Mouse (Mus musculus) liver, embryonic 13.5 days (tissue): Measurements from ENCODE around the gene Kyat3. TPM values are rescaled to one million over a fixed set of nuclear protein-coding genes. Genes with fewer than 3 reads are reported as not detected.
"Not testable (repeated sequence)": the region's sequence is repeated elsewhere in the genome, so short reads cannot be mapped to it uniquely, and the experiment has no call there.

Experiments used
- ATAC-seq: fragments of 200-750 bp; cut with Nextera tagmentation; 2 replicates; pipeline ENCODE4 v1.8.0; 2017; ENCODE audit warnings: low read depth, mild to moderate bottlenecking, moderate number of reproducible peaks, moderate library complexity
- DNase-seq: peaks from one replicate; pipeline ENCODE4 v3.0.0; 2022
- H3K27ac ChIP-seq: fragments of 300-500 bp; sonication (generic); 2 replicates; pipeline ENCODE4 v1.5.1; 2015; ENCODE audit warnings: moderate library complexity, mild to moderate bottlenecking, inconsistent platforms
- H3K27me3 ChIP-seq: fragments of 300-500 bp; sonication (generic); 2 replicates; pipeline ENCODE4 v1.6.1; 2015; ENCODE audit warnings: mild to moderate bottlenecking, inconsistent platforms
- H3K36me3 ChIP-seq: fragments of 300-500 bp; sonication (generic); 2 replicates; pipeline ENCODE4 v1.6.1; 2015; ENCODE audit warnings: mild to moderate bottlenecking, inconsistent platforms
- H3K4me1 ChIP-seq: fragments of 300-500 bp; sonication (generic); replicated peaks from 2 replicates; pipeline ENCODE4 v1.6.1; 2015; ENCODE audit warnings: inconsistent platforms
- H3K4me2 ChIP-seq: fragments of 300-500 bp; sonication (generic); 2 replicates; pipeline ENCODE4 v1.6.1; 2015; ENCODE audit warnings: inconsistent platforms, mild to moderate bottlenecking, moderate library complexity
- H3K4me3 ChIP-seq: fragments of 300-500 bp; sonication (generic); replicated peaks from 2 replicates; pipeline ENCODE4 v1.5.1; 2015; ENCODE audit warnings: mild to moderate bottlenecking, inconsistent platforms
- H3K9ac ChIP-seq: fragments of 300-500 bp; sonication (generic); 2 replicates; pipeline ENCODE4 v1.6.1; 2015; ENCODE audit warnings: mild to moderate bottlenecking, inconsistent platforms
- H3K9me3 ChIP-seq: fragments of 300-500 bp; sonication (generic); replicated peaks from 2 replicates; pipeline ENCODE4 v1.6.1; 2016; ENCODE audit warnings: inconsistent platforms
- WGBS: fragments of 180-500 bp; shearing (Covaris S2); methylation state at CpG from one replicate; pipeline ENCODE4 v1.1.7; 2015; ENCODE audit not compliant: insufficient replicate concordance; 5-methylcytosine and 5-hydroxymethylcytosine counted together
- polyA plus RNA-seq: library from polyadenylated mRNA; unstranded; fragments of >200 nt; fragmentation: Nextera tagmentation; extraction: Ambion mirVana; gene quantifications from 2 replicates; pipeline ENCODE4 v1.2.1, GENCODE M21; 2015

The Kyat3 gene
- polyA plus RNA-seq, 1 experiment from 2014 or later, result 10.3 TPM

GRCm38 (mm10) chr3:142710360-142711007, 9.6 kb downstream of the Kyat3 start:
- no peaks in the 10 kb centered on the region for H3K27me3 ChIP-seq
- H3K9ac ChIP-seq, result no peak overlapping the region
- H3K4me1 ChIP-seq, result peaks cover 8% of the 10 kb centered on the region
- ATAC-seq (no peak), DNase-seq (no peak)
- H3K36me3 ChIP-seq, result peaks cover 11% of the 10 kb centered on the region; the same call in 1 of the 2 replicates
- no peak overlapping the region for H3K27ac ChIP-seq
- H3K4me2 ChIP-seq, result no peak overlapping the region
- no peak overlapping the region for H3K4me3 ChIP-seq
- H3K9me3 ChIP-seq, result no peaks in the 10 kb centered on the region
- WGBS, result 30% methylated on average over 10 of the region's 10 CpGs

GRCm38 (mm10) chr3:142711372-142711771, 10.5 kb downstream of the Kyat3 start:
- DNase-seq (no peak), ATAC-seq (no peak)
- peaks cover 8% of the 10 kb centered on the region for H3K4me1 ChIP-seq
- H3K4me3 ChIP-seq, result no peak overlapping the region
- no peaks in the 10 kb centered on the region for H3K27me3 ChIP-seq
- peaks cover 11% of the 10 kb centered on the region; the same call in 1 of the 2 replicates for H3K36me3 ChIP-seq
- no peaks in the 10 kb centered on the region for H3K9me3 ChIP-seq
- no peak overlapping the region for H3K4me2 ChIP-seq
- 76% methylated on average over 5 of the region's 5 CpGs for WGBS
- no peak overlapping the region for H3K27ac ChIP-seq
- H3K9ac ChIP-seq, result no peak overlapping the region

DNA sequence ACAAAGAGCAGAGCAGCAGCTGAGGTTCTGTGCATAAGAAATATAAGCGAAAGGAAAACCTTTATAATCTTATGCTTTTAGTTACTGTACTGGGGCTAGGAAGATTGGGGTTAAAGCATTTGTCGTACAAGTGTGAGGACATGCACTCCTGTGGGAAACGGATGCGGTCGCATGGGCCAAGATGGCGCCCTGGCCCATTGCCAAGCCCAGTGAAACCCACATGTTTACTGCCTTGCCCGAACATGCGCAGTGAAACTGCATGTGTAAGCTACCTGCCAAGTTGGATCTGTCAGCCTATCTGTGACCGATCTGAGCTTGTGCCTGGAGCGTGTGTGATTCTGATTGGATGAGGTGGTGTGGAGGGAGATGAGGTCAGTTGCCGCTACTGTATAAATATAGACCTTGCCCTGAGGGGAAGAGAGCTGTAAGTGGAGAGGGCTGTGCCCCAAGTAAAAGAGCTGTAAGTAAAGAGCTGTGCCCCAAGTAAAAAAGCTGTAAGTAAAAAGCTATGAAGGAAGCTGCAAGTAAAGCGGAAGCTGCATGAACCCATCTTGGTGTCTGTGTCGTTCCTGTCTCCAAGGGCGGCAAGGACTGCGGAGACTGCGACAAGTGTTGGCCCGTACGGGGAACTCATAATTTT, 11.7 kb downstream of the Kyat3 start:
- not testable (repeated sequence) for H3K9me3 ChIP-seq, H3K27ac ChIP-seq, H3K4me2 ChIP-seq, H3K9ac ChIP-seq, H3K4me1 ChIP-seq, DNase-seq, H3K27me3 ChIP-seq, H3K4me3 ChIP-seq, ATAC-seq
- H3K36me3 ChIP-seq, result peaks cover 11% of the 10 kb centered on the region; the same call in 1 of the 2 replicates
- WGBS, result 83% methylated on average over 18 of the region's 18 CpGs

DNA sequence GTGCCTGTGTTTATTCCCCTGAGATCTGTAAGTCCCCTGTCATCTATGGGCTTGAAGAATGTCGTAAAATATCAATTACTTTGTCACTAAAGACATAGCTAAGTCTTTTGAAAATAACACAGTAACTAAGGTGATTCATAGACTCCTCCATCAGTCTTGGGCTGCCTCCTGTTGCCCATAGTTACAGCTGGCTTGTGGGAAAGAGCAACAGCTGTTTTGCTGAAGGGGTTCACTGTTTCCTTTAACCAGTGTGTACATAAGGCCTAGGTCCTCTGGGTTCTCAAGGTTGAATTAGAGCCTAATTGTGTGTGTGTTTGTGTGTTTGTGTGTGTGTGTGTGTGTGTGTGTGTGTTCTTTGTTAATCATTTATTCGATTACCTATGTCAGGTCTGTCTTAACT, 24.6 kb downstream of the Kyat3 start:
- Histone ChIP-seq H3K9me3 (no peaks in the 10 kb centered on the region), H3K4me3 (no peak overlapping the region), H3K27ac (no peak overlapping the region), H3K9ac (no peak overlapping the region), H3K4me2 (no peak overlapping the region), H3K36me3 (peaks cover 16% of the 10 kb centered on the region), H3K4me1 (no peaks in the 10 kb centered on the region), H3K27me3 (no peaks in the 10 kb centered on the region)
- DNase-seq (no peak), ATAC-seq (no peak)
- 71% methylated on average over 2 of the region's 2 CpGs for WGBS

DNA sequence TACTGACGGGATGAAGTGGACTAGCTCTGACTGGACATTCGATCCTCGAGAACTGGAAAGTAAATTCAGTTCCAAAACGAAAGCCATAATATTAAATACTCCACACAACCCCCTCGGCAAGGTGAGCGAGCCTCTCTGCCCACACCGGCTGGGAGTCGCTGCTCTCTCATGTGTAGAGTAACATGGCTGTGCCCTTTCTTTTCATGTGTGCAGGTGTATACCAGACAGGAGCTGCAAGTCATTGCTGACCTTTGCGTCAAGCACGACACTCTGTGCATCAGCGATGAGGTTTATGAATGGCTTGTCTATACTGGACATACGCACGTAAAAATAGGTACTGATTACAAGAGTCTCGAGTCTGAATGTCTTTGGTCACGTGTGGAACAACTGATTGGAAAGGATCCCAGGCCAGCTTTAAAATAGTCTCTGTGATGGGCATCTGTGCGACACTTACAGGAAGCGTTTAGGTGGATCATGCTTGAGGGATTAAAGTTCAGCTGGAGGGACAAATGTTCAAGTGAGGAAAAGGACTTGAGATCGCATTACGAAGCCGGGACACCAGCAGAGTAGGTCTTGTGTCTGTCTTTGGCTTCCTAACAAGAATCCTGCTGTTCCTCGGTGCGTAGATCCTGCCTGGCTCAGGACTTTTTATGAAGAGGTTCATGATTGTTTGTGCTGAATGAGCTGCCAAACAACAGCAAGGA, 25.3 kb downstream of the Kyat3 start:
- DNase-seq (no peak), ATAC-seq (no peak)
- H3K27me3 ChIP-seq, result no peaks in the 10 kb centered on the region
- no peak overlapping the region for H3K9ac ChIP-seq
- H3K4me3 ChIP-seq, result no peak overlapping the region
- peaks cover 10% of the 10 kb centered on the region for H3K36me3 ChIP-seq
- H3K27ac ChIP-seq, result no peak overlapping the region
- no peaks in the 10 kb centered on the region for H3K9me3 ChIP-seq
- WGBS, result 80% methylated on average over 22 of the region's 22 CpGs
- no peaks in the 10 kb centered on the region for H3K4me1 ChIP-seq
- no peak overlapping the region for H3K4me2 ChIP-seq

DNA sequence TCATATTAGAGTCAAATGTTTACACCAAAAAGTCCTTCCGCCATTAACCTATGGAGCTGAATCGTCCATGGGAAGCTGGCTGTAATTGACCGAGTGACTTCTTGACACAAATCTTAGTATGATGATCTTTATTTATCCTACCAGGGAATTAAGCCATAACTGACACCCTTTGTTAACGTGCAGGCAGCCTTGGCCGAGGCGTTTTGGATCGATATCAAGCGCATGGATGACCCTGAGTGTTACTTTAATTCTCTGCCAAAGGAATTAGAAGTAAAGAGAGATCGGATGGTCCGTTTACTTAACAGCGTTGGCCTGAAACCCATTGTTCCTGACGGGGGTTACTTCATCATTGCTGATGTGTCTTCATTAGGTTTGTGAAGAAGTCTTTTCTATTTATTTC, 33.4 kb downstream of the Kyat3 start:
- H3K4me1 ChIP-seq, result no peaks in the 10 kb centered on the region
- no peak overlapping the region for H3K4me3 ChIP-seq
- DNase-seq, result no peak
- H3K36me3 ChIP-seq, result peaks cover 9% of the 10 kb centered on the region; the same call in 1 of the 2 replicates
- H3K4me2 ChIP-seq, result no peak overlapping the region
- ATAC-seq, result no peak
- no peak overlapping the region for H3K9ac ChIP-seq
- 79% methylated on average over 12 of the region's 12 CpGs for WGBS
- no peaks in the 10 kb centered on the region for H3K9me3 ChIP-seq
- no peak overlapping the region for H3K27ac ChIP-seq
- no peaks in the 10 kb centered on the region for H3K27me3 ChIP-seq

DNA sequence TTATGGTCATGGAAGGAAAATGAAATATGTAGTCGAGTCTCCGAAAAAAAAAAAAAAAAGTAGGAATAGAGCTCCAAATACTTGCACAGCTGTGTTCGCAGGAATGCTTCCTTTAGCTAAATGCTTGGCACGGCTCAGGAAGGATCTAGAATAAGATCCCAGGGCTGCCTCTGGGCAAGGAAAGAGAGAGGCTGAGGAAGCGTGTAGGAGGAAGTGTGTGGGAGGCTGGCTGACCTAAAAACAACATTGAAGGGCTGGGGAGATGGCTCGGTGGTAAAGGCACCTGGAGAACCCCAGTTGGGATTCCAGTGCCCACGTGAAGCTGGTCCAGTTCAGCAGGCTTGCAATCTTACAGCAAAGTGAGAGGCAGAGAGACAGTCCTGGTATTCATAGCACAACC, 40.0 kb downstream of the Kyat3 start:
- ATAC-seq (no peak), DNase-seq (no peak)
- WGBS, result 49% methylated on average over 7 of the region's 7 CpGs
- Histone ChIP-seq H3K36me3 (peaks cover 3% of the 10 kb centered on the region; the same call in 1 of the 2 replicates), H3K27me3 (no peaks in the 10 kb centered on the region), H3K4me1 (no peaks in the 10 kb centered on the region; the same call in 1 of the 2 replicates), H3K9ac (no peak overlapping the region), H3K27ac (no peak overlapping the region), H3K9me3 (no peaks in the 10 kb centered on the region), H3K4me2 (no peak overlapping the region), H3K4me3 (no peak overlapping the region)

DNA sequence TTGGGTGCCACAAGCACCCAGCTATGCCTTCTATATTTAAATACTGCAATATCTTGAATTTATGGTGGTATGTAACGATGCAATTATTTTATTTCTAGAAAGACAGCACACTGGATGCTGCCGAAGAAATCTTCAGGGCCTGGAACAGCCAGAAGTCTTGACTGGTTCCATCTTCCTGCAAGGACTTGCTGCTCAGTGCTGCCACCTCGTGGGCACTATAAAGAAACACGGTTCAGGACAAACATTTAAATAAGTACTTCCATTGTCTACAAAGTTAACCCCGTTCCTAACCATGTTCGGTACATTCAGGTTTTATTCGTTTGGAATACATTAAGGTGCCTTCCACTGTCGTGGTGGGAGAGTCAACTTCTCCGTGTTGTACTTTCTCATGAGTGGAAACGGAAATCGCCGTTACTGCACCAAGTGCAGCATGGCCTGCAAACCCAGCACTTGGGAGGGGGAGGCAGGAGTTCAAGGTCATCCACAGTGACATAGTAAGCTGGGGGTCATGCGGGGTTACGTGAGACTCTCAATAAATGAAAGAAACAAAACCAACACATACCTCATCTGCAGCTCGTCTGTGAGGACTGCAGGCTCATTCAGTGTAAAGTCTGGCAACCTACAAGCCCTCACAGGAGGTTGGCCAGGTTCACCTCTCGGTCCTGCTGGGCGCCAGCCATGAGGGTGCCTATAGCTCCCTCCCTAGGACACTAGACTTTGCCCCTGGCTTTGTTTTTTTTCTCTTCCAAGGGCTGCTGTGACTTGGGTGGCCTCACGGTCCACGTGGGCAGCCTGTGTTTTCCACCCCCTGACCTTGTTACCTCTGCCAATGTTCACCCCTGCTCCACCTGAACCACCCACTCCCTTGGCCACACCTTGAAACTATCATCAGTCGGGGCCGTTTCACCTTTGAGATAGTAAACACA, 43.4 kb downstream of the Kyat3 start:
- Histone ChIP-seq H3K27me3 (no peaks in the 10 kb centered on the region), H3K36me3 (no peaks in the 10 kb centered on the region), H3K27ac (peak overlapping the region; percentile 34; the same call in 1 of the 2 replicates), H3K9ac (no peak overlapping the region), H3K4me1 (peaks cover 3% of the 10 kb centered on the region; the same call in 1 of the 2 replicates), H3K4me2 (0 out of 2 replicates have a peak overlapping the region, but pooled peaks have one; percentile 8), H3K9me3 (no peaks in the 10 kb centered on the region), H3K4me3 (no peak overlapping the region)
- ATAC-seq, result peak; percentile 63
- 49% methylated on average over 21 of the region's 21 CpGs for WGBS
- DNase-seq, result peak; percentile 14

DNA sequence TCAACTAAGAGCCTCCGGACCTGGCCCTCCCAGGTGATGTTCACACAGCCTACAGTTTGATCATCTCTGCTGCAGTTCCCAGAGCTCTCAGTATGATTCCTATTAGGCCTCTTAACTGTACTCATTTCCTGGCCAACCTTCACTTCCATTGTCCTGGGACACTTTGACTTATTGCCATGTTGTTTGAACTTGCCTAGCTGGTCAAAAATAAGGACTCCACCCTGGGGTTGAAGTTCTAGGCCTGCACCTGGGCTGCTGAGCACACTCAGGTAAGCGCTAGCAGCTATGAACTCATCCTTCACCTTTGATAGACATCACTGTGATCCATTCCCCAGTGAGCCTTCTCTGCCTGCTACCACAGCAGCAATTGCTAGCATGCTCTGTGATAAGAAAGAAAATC, 44.2 kb downstream of the Kyat3 start:
- Histone ChIP-seq H3K27ac (no peak overlapping the region), H3K9ac (no peak overlapping the region), H3K36me3 (no peaks in the 10 kb centered on the region), H3K4me3 (no peak overlapping the region), H3K27me3 (no peaks in the 10 kb centered on the region), H3K4me2 (no peak overlapping the region), H3K4me1 (peaks cover 3% of the 10 kb centered on the region; the same call in 1 of the 2 replicates), H3K9me3 (no peaks in the 10 kb centered on the region)
- no peak for DNase-seq
- 79% methylated on average over 2 of the region's 2 CpGs for WGBS
- ATAC-seq, result no peak

DNA sequence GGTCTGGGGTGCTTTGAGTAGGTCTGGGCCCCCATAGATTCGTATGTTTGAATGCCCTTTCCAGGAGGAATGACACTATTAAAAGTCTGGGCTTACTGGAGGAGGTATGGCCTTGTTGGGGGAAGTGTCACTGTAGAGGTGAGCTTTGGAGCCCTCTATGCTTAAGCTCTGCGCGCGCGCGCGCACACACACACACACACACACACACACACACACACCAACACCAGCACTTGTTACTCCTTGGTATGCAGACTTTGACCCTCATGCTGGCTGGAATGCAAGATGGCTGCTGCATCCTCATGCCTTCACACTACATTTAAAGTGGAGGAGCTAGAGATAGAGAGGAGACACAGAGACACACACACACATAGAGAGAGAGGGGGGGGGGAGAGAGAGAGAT, 46.8 kb downstream of the Kyat3 start:
- H3K4me2 ChIP-seq, result no peak overlapping the region
- H3K27ac ChIP-seq, result peak overlapping the region; percentile 45
- H3K27me3 ChIP-seq, result no peaks in the 10 kb centered on the region
- H3K4me3 ChIP-seq, result no peak overlapping the region
- ATAC-seq, result 0 out of 2 replicates have a peak, but pooled peaks have one; percentile 27
- 91% methylated on average over 7 of the region's 7 CpGs for WGBS
- H3K9me3 ChIP-seq, result no peaks in the 10 kb centered on the region
- no peak overlapping the region for H3K9ac ChIP-seq
- no peak for DNase-seq
- no peaks in the 10 kb centered on the region for H3K36me3 ChIP-seq
- peaks cover 3% of the 10 kb centered on the region; the same call in 1 of the 2 replicates for H3K4me1 ChIP-seq
